Mouse (Mus musculus): ENCODE data around the gene Tmbim6.

- no peak for TF ChIP-seq CTCF (IDR thresholded peaks at IDR 0.05; ENCODE audit: control insufficient read depth, insufficient read depth, insufficient read length)
- no peak for TF ChIP-seq MYOD1 (IDR thresholded peaks at IDR 0.05; ENCODE audit: control insufficient read depth, insufficient read length, low read depth)
- no peak for TF ChIP-seq MAX (IDR thresholded peaks at IDR 0.05)
- TF ChIP-seq USF1 (IDR thresholded peaks at IDR 0.05; ENCODE audit: low read depth): no peak
- no peak for TF ChIP-seq MYOG (IDR thresholded peaks at IDR 0.05; ENCODE audit: control insufficient read depth, extremely low read depth, insufficient read length)
- no peak for TF ChIP-seq FOSL1 (IDR thresholded peaks at IDR 0.05; ENCODE audit: insufficient read depth, low read length, poor library complexity, severe bottlenecking)
These were observed 707 bp upstream of the Tmbim6 start for GRCm38 (mm10) chr15:99391975-99392374.
